In the genomic region with DNA sequence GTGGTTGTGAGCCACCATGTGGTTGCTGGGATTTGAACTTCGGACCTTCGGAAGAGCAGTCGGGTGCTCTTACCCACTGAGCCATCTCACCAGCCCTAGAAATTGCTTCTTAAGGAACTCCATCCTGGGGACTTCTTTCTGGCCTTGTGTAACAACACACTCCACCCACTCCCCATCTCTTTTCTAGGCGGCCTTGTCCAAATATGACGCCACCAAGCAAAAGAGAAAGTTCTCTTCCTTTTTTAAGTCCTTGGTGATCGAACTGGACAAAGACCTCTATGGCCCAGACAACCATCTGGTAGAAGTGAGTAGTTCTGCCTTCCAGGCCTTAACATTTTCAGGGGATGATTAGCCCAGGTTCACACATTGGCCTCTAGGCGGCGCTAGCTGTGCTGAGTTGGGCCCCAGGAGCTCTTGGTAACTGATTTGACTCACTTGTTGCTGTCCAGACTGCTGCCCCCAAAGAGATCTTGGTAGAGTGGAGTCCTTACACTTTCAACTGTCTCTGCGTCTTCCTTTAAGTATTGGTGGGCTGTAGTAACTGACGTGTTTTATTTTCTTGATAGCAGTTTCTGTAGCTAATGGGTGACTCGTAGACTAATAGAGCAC, we compare ENCODE assay signal across 8 mouse cellular contexts. TPM values are rescaled to one million over a fixed set of nuclear protein-coding genes. Genes with fewer than 3 reads are reported as not detected.
DNase-seq lines count a peak whose midpoint lies in the region; ATAC-seq and TF ChIP-seq lines count a peak whose summit lies in the region.

A gene (minus strand): TSS at position 51 of the 609 bp plus-strand sequence.

- no peaks in the 10 kb centered on the region for H3K9me3 ChIP-seq in forebrain, embryonic 16.5 days (ENCODE audit: control insufficient read depth, low read length)
- no peaks in the 10 kb centered on the region for H3K9me3 ChIP-seq in hindbrain, embryonic 16.5 days (ENCODE audit: control insufficient read depth, low read length)
- H3K9me3 ChIP-seq in limb, embryonic 14.5 days (ENCODE audit: control insufficient read depth, low read length): no peaks in the 10 kb centered on the region

- peak within 1 kb of the TSS; percentile 50 for H3K9ac ChIP-seq in forebrain, embryonic 16.5 days (replicated peaks; ENCODE audit: low read depth, low read length)
- peak within 1 kb of the TSS; percentile 56 for H3K9ac ChIP-seq in hindbrain, embryonic 16.5 days (ENCODE audit: low read depth, low read length)
- peak within 1 kb of the TSS; percentile 28; the same call in 1 of the 2 replicates for H3K9ac ChIP-seq in limb, embryonic 14.5 days (ENCODE audit: low read depth, low read length, severe bottlenecking)

- no peaks in the 10 kb centered on the region for H3K27me3 ChIP-seq in forebrain, embryonic 16.5 days (replicated peaks; ENCODE audit: control insufficient read depth, insufficient read depth, low read length)
- H3K27me3 ChIP-seq in hindbrain, embryonic 16.5 days (replicated peaks; ENCODE audit: control insufficient read depth, insufficient read depth, low read length): no peaks in the 10 kb centered on the region
- no peaks in the 10 kb centered on the region for H3K27me3 ChIP-seq in limb, embryonic 14.5 days (ENCODE audit: control insufficient read depth, insufficient read depth, low read length)

- peak within 1 kb of the TSS; percentile 83 for H3K4me2 ChIP-seq in forebrain, embryonic 16.5 days (ENCODE audit: low read length)
- H3K4me2 ChIP-seq in hindbrain, embryonic 16.5 days (ENCODE audit: low read length): peak within 1 kb of the TSS; percentile 86
- no peak within 1 kb of the TSS for H3K4me2 ChIP-seq in limb, embryonic 14.5 days (replicated peaks; ENCODE audit: low read depth, low read length, severe bottlenecking)

- peak within 1 kb of the TSS; percentile 61 for H3K27ac ChIP-seq in forebrain, embryonic 16.5 days (ENCODE audit: low read length)
- peak within 1 kb of the TSS; percentile 75 for H3K27ac ChIP-seq in hindbrain, embryonic 16.5 days (ENCODE audit: low read depth, low read length)
- H3K27ac ChIP-seq in limb, embryonic 14.5 days (replicated peaks; ENCODE audit: low read depth, low read length): no peak within 1 kb of the TSS

- peaks cover 30% of the 10 kb centered on the region for H3K36me3 ChIP-seq in forebrain, embryonic 16.5 days (ENCODE audit: control insufficient read depth, insufficient read depth)
- H3K36me3 ChIP-seq in hindbrain, embryonic 16.5 days (ENCODE audit: control insufficient read depth, insufficient read depth, low read length): peaks cover 38% of the 10 kb centered on the region
- H3K36me3 ChIP-seq in limb, embryonic 14.5 days (ENCODE audit: control insufficient read depth, insufficient read depth, low read length): peaks cover 67% of the 10 kb centered on the region

- no peak for ATAC-seq in forebrain, embryonic 16.5 days
- ATAC-seq in hindbrain, embryonic 16.5 days: no peak
- ATAC-seq in limb, embryonic 14.5 days (ENCODE audit: low FRiP score, low read depth): no peak

- DNase-seq in urinary bladder, postnatal 25 days (ENCODE audit: low spot score): peak; percentile 54
- DNase-seq in urinary bladder, adult 2 months (ENCODE audit: low spot score): no peak
- DNase-seq in cerebellum, adult 11-12 months: peak; percentile 72
- DNase-seq in limb, embryonic 14.5 days (ENCODE audit: low spot score): peak; percentile 57
- DNase-seq in naive thymus-derived CD4-positive, alpha-beta T cell, adult 2 months (ENCODE audit: low read depth): peak; percentile 80
- peak; percentile 66 for DNase-seq in yolk sac, embryonic 10.5 days (ENCODE audit: low spot score)

- TF ChIP-seq POLR2A in limb, embryonic 14.5 days (IDR thresholded peaks at IDR 0.05; ENCODE audit: borderline replicate concordance, extremely low read depth, insufficient read depth, insufficient read length): no peak

- H3K4me3 ChIP-seq in forebrain, embryonic 16.5 days (replicated peaks; ENCODE audit: low read length): peak within 1 kb of the TSS; percentile 68
- peak within 1 kb of the TSS; percentile 77 for H3K4me3 ChIP-seq in hindbrain, embryonic 16.5 days (ENCODE audit: low read length)
- no peak within 1 kb of the TSS for H3K4me3 ChIP-seq in limb, embryonic 14.5 days (replicated peaks; ENCODE audit: low read length)

- 63% methylated on average over 11 of the region's 11 CpGs for WGBS in forebrain, embryonic 16.5 days
- WGBS in hindbrain, embryonic 16.5 days: 61% methylated on average over 9 of the region's 11 CpGs
- WGBS in limb, embryonic 14.5 days: 72% methylated on average over 11 of the region's 11 CpGs

- H3K4me1 ChIP-seq in forebrain, embryonic 16.5 days (replicated peaks; ENCODE audit: control insufficient read depth, insufficient read depth, low read length): peaks cover 34% of the 10 kb centered on the region
- peaks cover 28% of the 10 kb centered on the region for H3K4me1 ChIP-seq in hindbrain, embryonic 16.5 days (ENCODE audit: control insufficient read depth, insufficient read depth, low read depth, low read length)
- H3K4me1 ChIP-seq in limb, embryonic 14.5 days (ENCODE audit: control insufficient read depth, insufficient read depth, low read length): peaks cover 19% of the 10 kb centered on the region

RNA-seq across cellular contexts. Expression of the gene that starts here (rescaled TPM):
- 0.52 TPM in 1 of 2 replicates, not detected in the other for polyA plus RNA-seq in urinary bladder, adult 2 months (2012; rRNA removed)
- polyA plus RNA-seq in forebrain, embryonic 16.5 days (2015; fragmentation: Nextera tagmentation; extraction: Ambion mirVana): not detected in 2 replicates
- not detected in 2 replicates for polyA plus RNA-seq in hindbrain, embryonic 16.5 days (2015; fragmentation: Nextera tagmentation; extraction: Ambion mirVana)
- polyA plus RNA-seq in limb, embryonic 14.5 days (2012; rRNA removed): 0.63 TPM in 1 of 2 replicates, not detected in the other
- polyA plus RNA-seq in limb, embryonic 14.5 days (2014; fragmentation: Nextera tagmentation; extraction: Ambion mirVana): not detected in 2 replicates

Comparison
In these comparisons a context has a peak if more than half of its experiments do, and no peak if none do; other contexts are left out.
1. Peak in DNase-seq and H3K9ac ChIP-seq in limb, embryonic 14.5 days; RNA of the gene not detected or under 1 TPM.